Mouse (Mus musculus) forebrain, embryonic 16.5 days (tissue): Measurements from ENCODE around the gene Vmn1r191. TPM values are rescaled to one million over a fixed set of nuclear protein-coding genes. Genes with fewer than 3 reads are reported as not detected.

Source experiments
- microRNA-seq: library from miRNA; unstranded; fragments of <30 nt; microRNA quantifications from one replicate; pipeline ENCODE4, GENCODE M21; 2017
- polyA plus RNA-seq: library from polyadenylated mRNA; unstranded; fragments of >200 nt; fragmentation: Nextera tagmentation; extraction: Ambion mirVana; gene quantifications from 2 replicates; pipeline ENCODE4 v1.2.1, GENCODE M21; 2015

Vmn1r191 gene
- polyA plus RNA-seq, 1 experiment from 2014 or later: not detected

Small RNA genes lying within 50 kb of the gene (microRNA-seq; reads per million reads assigned to microRNA genes)
- not detected for gene Gm23282
- gene Gm25084: not detected

Other genes starting within 250 kb of the Vmn1r191 start
- 24.8 and 25.7 TPM in 2 replicates for gene Zfp184, start 238.9 kb downstream of the Vmn1r191 start, polyA plus RNA-seq
- not detected in 2 replicates for gene Pom121l2, start 202.8 kb downstream of the Vmn1r191 start, polyA plus RNA-seq
- 0.19 TPM in 1 of 2 replicates, not detected in the other for gene Prss16, start 174.2 kb downstream of the Vmn1r191 start, polyA plus RNA-seq
- gene Hist1h2ah, start 148.4 kb downstream of the Vmn1r191 start, polyA plus RNA-seq: not detected in 2 replicates
- gene Hist1h2bk, start 148.1 kb downstream of the Vmn1r191 start, polyA plus RNA-seq: 3.3 TPM in 1 of 2 replicates, not detected in the other
- 14.0 and 14.5 TPM in 2 replicates for gene Hist1h4i, start 142.6 kb downstream of the Vmn1r191 start, polyA plus RNA-seq
- gene Hist1h2ag, start 141.0 kb downstream of the Vmn1r191 start, polyA plus RNA-seq: 8.5 and 13.4 TPM in 2 replicates
- gene Hist1h2bj, start 140.8 kb downstream of the Vmn1r191 start, polyA plus RNA-seq: 2.1 and 3.1 TPM in 2 replicates
- gene Vmn1r188, start 99.5 kb downstream of the Vmn1r191 start, polyA plus RNA-seq: 0.04 TPM in 1 of 2 replicates, not detected in the other
- not detected in 2 replicates for gene Vmn1r189, start 78.1 kb downstream of the Vmn1r191 start, polyA plus RNA-seq
- not detected in 2 replicates for gene Vmn1r192, start 7.2 kb upstream of the Vmn1r191 start, polyA plus RNA-seq
- gene Vmn1r193, start 39.2 kb upstream of the Vmn1r191 start, polyA plus RNA-seq: not detected in 2 replicates
- gene Vmn1r194, start 60.2 kb upstream of the Vmn1r191 start, polyA plus RNA-seq: not detected in 2 replicates
- not detected in 2 replicates for gene Vmn1r195, start 86.6 kb upstream of the Vmn1r191 start, polyA plus RNA-seq
- gene Vmn1r196, start 106.0 kb upstream of the Vmn1r191 start, polyA plus RNA-seq: not detected in 2 replicates
- not detected in 2 replicates for gene Vmn1r197, start 140.6 kb upstream of the Vmn1r191 start, polyA plus RNA-seq
- gene Vmn1r198, start 166.4 kb upstream of the Vmn1r191 start, polyA plus RNA-seq: not detected in 2 replicates
- not detected in 2 replicates for gene Vmn1r199, start 195.8 kb upstream of the Vmn1r191 start, polyA plus RNA-seq
- not detected in 2 replicates for gene Vmn1r200, start 206.4 kb upstream of the Vmn1r191 start, polyA plus RNA-seq